Mouse (Mus musculus) embryonic fibroblast, embryonic 13.5 days (primary cell): ENCODE data around the gene Mfsd9.

Experiments
- CTCF ChIP-seq: IDR thresholded peaks from 2 replicates; pipeline ENCODE4 v1.5.1; 2011; ENCODE audit warnings: mild to moderate bottlenecking, control low read depth, low read length, moderate library complexity, borderline replicate concordance; ENCODE audit not compliant: insufficient read depth
- POLR2A ChIP-seq: IDR thresholded peaks from 2 replicates; pipeline ENCODE4 v1.6.1; 2011; ENCODE audit warnings: low read depth, mild to moderate bottlenecking, control low read depth, low read length, moderate library complexity

- TF ChIP-seq CTCF (no peak), POLR2A (no peak)
Observed at GRCm38 (mm10) chr1:40773234-40773633, 17.3 kb downstream of the Mfsd9 start.
